Mouse (Mus musculus): ENCODE data around the gene Pbp2. TPM values are rescaled to one million over a fixed set of nuclear protein-coding genes. Genes with fewer than 3 reads are reported as not detected.

The Pbp2 gene
- polyA plus RNA-seq, 1 experiment from 2014 or later = 0.22 TPM

Other genes starting within 250 kb of the Pbp2 start
- gene Gprc5a, start 244.8 kb downstream of the Pbp2 start, polyA plus RNA-seq (2015; fragmentation: Nextera tagmentation; extraction: Ambion mirVana) = 72.4 and 85.7 TPM in 2 replicates
- gene Gprc5d, start 192.1 kb downstream of the Pbp2 start, polyA plus RNA-seq (2015; fragmentation: Nextera tagmentation; extraction: Ambion mirVana) = not detected in 2 replicates
- 21.1 and 23.3 TPM in 2 replicates for gene Fam234b, start 112.4 kb downstream of the Pbp2 start, polyA plus RNA-seq (2015; fragmentation: Nextera tagmentation; extraction: Ambion mirVana)
- gene Hebp1, start 112.4 kb downstream of the Pbp2 start, polyA plus RNA-seq (2015; fragmentation: Nextera tagmentation; extraction: Ambion mirVana) = 9.6 and 10.0 TPM in 2 replicates
- 6.9 and 7.3 TPM in 2 replicates for gene Gsg1, start 56.1 kb downstream of the Pbp2 start, polyA plus RNA-seq (2015; fragmentation: Nextera tagmentation; extraction: Ambion mirVana)
- 90.4 and 94.2 TPM in 2 replicates for gene Emp1, start 52.1 kb upstream of the Pbp2 start, polyA plus RNA-seq (2015; fragmentation: Nextera tagmentation; extraction: Ambion mirVana)

Measured in lung, embryonic 15.5 days (tissue).